Mouse (Mus musculus) limb, embryonic 11.5 days (tissue): ENCODE measurements around the gene Ubl5. TPM values are rescaled to one million over a fixed set of nuclear protein-coding genes. Genes with fewer than 3 reads are reported as not detected.

Experiments
- ATAC-seq: fragments of 200-750 bp; cut with Nextera tagmentation; 2 replicates; pipeline ENCODE4 v1.8.0; 2017; ENCODE audit warnings: low read depth; ENCODE audit not compliant: insufficient number of reproducible peaks, low FRiP score, low TSS enrichment
- DNase-seq: peaks from one replicate; pipeline ENCODE4 v3.0.0-alpha.2; 2015; ENCODE audit warnings: low spot score
- H3K27ac ChIP-seq: fragments of 300-500 bp; sonication (generic); replicated peaks from 2 replicates; pipeline ENCODE4 v1.5.1; 2014; ENCODE audit warnings: low read depth, mild to moderate bottlenecking, low read length
- H3K27me3 ChIP-seq: fragments of 300-500 bp; sonication (generic); 2 replicates; pipeline ENCODE4 v1.6.1; 2014; ENCODE audit warnings: mild to moderate bottlenecking, low read length, mixed read lengths; ENCODE audit not compliant: control insufficient read depth, insufficient read depth
- H3K36me3 ChIP-seq: fragments of 300-500 bp; sonication (generic); 2 replicates; pipeline ENCODE4 v1.6.1; 2014; ENCODE audit warnings: mild to moderate bottlenecking, low read length, moderate library complexity, mixed read lengths; ENCODE audit not compliant: control insufficient read depth, insufficient read depth
- H3K4me1 ChIP-seq: fragments of 300-500 bp; sonication (generic); 2 replicates; pipeline ENCODE4 v1.6.1; 2014; ENCODE audit warnings: low read length, mixed read lengths; ENCODE audit not compliant: control insufficient read depth, insufficient read depth
- H3K4me2 ChIP-seq: fragments of 300-500 bp; sonication (generic); 2 replicates; pipeline ENCODE4 v1.6.1; 2014; ENCODE audit warnings: low read depth, mild to moderate bottlenecking, moderate library complexity; ENCODE audit not compliant: severe bottlenecking
- H3K4me3 ChIP-seq: fragments of 300-500 bp; sonication (generic); 2 replicates; pipeline ENCODE4 v1.5.1; 2014; ENCODE audit warnings: low read depth, low read length
- H3K9ac ChIP-seq: fragments of 300-500 bp; sonication (generic); 2 replicates; pipeline ENCODE4 v1.6.1; 2014; ENCODE audit warnings: mild to moderate bottlenecking, low read length
- H3K9me3 ChIP-seq: fragments of 300-500 bp; sonication (generic); 2 replicates; pipeline ENCODE4 v1.6.1; 2016; ENCODE audit warnings: low read length; ENCODE audit not compliant: control insufficient read depth
- WGBS: fragments of 180-500 bp; shearing (Covaris S2); extraction: QIAGEN DNeasy Blood & Tissue Kit; methylation state at CpG from one replicate; pipeline ENCODE4 v1.1.7; 2014; 5-methylcytosine and 5-hydroxymethylcytosine counted together
- polyA plus RNA-seq: library from polyadenylated mRNA; unstranded; fragments of >200 nt; fragmentation: Nextera tagmentation; extraction: Ambion mirVana; gene quantifications from 2 replicates; pipeline ENCODE4 v1.2.1, GENCODE M21; 2014

The Ubl5 gene
- polyA plus RNA-seq, 1 experiment from 2014 or later, result 379 TPM

DNA sequence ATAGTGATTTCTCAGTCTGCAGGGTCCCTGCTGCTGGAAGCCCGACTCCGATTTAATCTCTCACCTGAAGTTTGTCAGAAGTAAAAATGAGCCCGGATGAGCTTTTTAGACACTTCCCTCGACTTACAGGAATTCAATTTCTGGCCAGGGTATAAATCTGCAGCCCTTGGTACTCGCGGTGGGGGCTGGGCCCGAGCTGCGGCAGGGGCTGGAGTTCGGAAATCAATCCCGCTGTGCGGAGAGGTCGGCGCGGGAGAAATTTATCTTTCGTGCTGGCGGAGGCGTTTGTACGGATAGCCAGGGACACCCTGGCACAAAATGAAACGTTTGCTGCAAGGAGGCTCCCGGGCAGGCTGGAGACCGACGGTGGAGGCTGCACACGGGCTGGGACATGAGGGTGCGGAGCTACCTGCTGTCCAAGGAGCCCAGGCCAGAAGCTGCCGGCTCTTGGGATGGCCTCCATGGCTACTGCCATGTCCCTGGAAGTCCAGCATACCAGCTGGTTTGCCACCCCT is 52.1 kb downstream of the Ubl5 start:
- Histone ChIP-seq H3K9ac (no peak overlapping the region), H3K36me3 (no peaks in the 10 kb centered on the region), H3K4me1 (no peaks in the 10 kb centered on the region), H3K4me3 (peak overlapping the region; percentile 19; the same call in 1 of the 2 replicates), H3K9me3 (no peaks in the 10 kb centered on the region), H3K27me3 (peaks cover 5% of the 10 kb centered on the region; the same call in 1 of the 2 replicates), H3K27ac (no peak overlapping the region), H3K4me2 (peak overlapping the region; percentile 46)
- ATAC-seq (no peak), DNase-seq (peak; percentile 38)
- WGBS, result 4% methylated on average over 25 of the region's 25 CpGs

DNA sequence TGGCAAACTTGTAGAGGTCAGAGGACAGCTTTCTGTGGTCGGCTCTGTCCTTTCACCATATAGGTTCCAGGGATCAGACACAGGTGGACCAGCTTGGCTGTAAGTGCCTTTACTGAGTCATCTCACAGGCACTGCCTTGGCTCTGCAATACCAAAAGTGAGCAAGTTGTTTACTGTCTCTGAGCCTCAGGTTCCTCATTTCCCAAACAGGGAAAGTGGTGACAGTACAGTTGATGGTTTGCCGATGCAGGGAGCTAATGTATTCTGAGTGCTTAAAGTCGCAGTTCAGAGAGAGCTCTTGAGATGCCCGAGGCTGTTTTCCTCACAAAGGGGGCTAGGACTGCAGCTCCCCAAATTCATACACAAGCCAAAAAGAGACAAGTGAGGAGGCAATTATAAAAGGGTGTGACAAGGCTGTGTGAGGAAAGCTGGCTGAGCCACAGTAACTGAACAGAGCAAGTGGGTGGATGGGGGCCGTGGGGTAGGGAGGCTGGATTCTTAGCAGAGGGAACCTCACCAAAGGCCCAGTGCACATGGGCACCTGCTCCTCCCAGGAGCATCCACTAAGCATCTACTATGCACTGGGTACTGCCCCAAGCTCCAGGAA is 53.5 kb downstream of the Ubl5 start:
- DNase-seq (no peak), ATAC-seq (no peak)
- WGBS, result 80% methylated on average over 5 of the region's 5 CpGs
- Histone ChIP-seq H3K27ac (no peak overlapping the region), H3K4me1 (no peaks in the 10 kb centered on the region), H3K9ac (no peak overlapping the region), H3K4me3 (no peak overlapping the region), H3K36me3 (no peaks in the 10 kb centered on the region), H3K9me3 (no peaks in the 10 kb centered on the region), H3K27me3 (peaks cover 5% of the 10 kb centered on the region; the same call in 1 of the 2 replicates), H3K4me2 (no peak overlapping the region)

Other genes with a start within 250 kb of the Ubl5 start
- gene Zfp26, start 182.7 kb upstream of the Ubl5 start, polyA plus RNA-seq, result 28.8 and 31.9 TPM in 2 replicates
- gene Zfp426, start 150.1 kb upstream of the Ubl5 start, polyA plus RNA-seq, result 24.9 and 27.1 TPM in 2 replicates
- 147 and 159 TPM in 2 replicates for gene Zfp266, start 121.5 kb upstream of the Ubl5 start, polyA plus RNA-seq
- 18.1 and 20.9 TPM in 2 replicates for gene Zfp846, start 61.6 kb upstream of the Ubl5 start, polyA plus RNA-seq
- 11.7 and 14.1 TPM in 2 replicates for gene Fbxl12, start 1.9 kb downstream of the Ubl5 start, polyA plus RNA-seq
- gene Pin1, start 9.2 kb downstream of the Ubl5 start, polyA plus RNA-seq, result 65.0 and 66.4 TPM in 2 replicates
- gene Olfm2, start 103.5 kb downstream of the Ubl5 start, polyA plus RNA-seq, result 2.6 and 3.8 TPM in 2 replicates
- gene Col5a3, start 172.2 kb downstream of the Ubl5 start, polyA plus RNA-seq, result 0.21 TPM in 1 of 2 replicates, not detected in the other
- gene Rdh8, start 175.6 kb downstream of the Ubl5 start, polyA plus RNA-seq, result not detected in 2 replicates
- gene A230050P20Rik, start 225.8 kb downstream of the Ubl5 start, polyA plus RNA-seq, result 1.2 and 1.4 TPM in 2 replicates
- gene Angptl6, start 236.8 kb downstream of the Ubl5 start, polyA plus RNA-seq, result 2.6 TPM in 2 replicates
- gene Ppan, start 245.3 kb downstream of the Ubl5 start, polyA plus RNA-seq, result 83.9 and 87.3 TPM in 2 replicates